Mouse (Mus musculus): ENCODE measurements around the gene Kcna7. TPM values are rescaled to one million over a fixed set of nuclear protein-coding genes. Genes with fewer than 3 reads are reported as not detected.

The Kcna7 gene
- polyA plus RNA-seq, 3 experiments from 2014 or later = not detected

DNA sequence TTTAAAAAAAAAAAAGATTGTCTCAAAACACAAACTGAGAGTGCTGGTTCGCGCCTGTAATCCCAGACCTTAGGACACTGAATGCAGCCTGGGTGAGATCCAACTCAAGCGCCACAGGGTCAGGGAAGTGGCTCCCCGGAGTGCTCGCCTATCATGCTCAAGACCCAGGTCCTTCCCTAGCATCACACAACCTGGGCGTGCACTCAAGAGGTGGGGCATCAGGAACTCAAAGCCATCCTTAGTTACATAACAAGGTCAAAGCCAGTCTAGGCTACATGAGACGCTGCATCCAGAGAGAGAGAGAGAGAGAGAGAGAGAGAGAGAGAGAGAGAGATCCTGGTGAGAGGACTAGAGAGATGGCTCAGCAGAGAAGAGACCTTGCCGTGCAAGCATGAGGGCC lies 21.1 kb downstream of the Kcna7 start:
- no peak for ATAC-seq

DNA sequence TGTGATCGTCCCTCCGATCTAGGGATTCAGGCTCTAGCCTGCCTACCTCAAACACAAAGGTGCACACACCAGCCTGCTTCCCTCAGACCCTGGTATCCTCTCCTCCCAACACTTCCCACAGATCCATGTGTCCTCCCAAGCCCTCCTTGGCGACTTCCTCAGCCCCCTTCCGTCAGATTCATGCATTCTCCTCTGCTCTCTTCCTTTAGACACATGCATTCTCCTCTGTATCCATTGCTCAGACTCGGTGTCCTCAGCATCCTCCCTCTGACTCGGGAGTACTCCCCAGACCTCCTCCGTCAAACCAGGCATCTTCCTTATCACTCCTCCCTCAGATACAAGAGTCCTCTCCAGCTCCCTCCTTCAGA lies 28.4 kb downstream of the Kcna7 start:
- ATAC-seq = no peak

DNA sequence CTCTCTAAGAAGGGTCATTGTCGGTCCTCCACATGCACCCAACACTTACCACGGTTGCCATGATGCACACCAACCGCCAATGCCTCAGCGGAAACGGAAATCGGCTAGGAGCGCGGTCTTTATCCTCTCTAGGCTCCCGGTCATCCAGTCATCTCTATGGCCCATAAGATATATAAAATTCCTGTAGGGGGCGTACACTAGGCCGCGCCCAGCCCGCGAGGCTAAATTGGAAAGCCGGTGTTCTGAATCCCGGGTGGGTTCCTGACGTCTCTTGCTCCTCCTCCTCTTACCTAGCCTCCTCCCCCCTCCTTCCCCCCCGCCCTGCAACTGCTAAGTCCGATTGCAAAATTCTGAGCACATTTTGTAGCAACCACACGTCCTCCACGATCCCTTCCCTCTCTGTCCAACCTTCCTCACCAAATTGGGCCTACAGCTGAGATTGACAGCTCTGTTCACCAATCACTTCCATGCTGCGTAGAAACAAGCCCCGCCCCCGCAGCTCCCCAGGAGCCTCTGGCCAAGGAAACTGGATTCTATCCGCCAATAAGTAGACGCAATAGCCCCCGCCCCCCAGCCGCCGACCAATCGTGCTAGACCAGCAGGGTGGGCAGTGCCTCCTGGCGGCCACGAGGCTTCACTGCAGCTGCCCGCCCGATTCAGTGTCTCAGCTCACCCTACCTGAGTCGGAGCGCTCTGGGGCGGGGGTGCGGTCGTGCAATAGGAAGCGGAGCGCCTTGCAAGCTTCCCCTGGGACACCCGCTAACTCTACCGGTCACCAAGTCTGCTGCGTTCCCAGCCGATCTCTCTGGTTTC lies 29.0 kb downstream of the Kcna7 start, which contains the start of gene Gys1:
Gene Gys1 (plus strand): TSS at position 642 of the 813 bp plus-strand sequence.
- ATAC-seq = peak; percentile 98

DNA sequence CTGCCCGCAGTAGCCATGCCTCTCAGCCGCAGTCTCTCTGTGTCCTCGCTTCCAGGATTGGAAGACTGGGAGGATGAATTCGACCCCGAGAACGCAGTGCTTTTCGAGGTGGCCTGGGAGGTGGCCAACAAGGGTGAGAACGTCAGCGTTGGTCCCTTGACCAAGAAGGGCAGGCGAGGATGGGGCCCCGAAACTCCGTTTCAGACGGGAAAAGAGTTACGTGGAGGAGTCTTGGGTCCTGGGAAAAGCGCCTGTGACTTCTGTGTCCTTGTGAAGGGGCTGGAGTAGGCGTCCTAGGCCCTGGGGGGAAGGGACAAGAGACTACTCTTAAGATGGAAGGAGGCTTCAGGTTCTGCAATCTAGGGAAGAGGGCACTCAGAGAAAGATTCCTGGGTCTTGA lies 29.6 kb downstream of the Kcna7 start:
- no peak for ATAC-seq

DNA sequence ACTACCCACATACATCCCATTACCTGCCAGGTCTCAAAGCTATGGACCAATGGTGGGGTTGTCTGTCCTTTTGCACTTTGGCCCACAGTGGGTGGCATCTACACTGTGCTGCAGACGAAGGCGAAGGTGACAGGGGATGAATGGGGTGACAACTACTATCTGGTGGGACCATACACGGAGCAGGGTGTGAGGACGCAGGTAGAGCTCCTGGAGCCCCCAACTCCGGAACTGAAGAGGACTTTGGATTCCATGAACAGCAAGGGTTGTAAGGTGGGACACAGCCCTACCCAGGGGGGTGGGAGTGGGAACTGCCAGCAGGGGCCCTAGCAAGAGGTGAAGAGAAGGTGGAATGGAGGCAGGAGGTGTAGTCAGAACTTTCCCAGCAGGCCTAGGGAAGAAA lies 31.0 kb downstream of the Kcna7 start:
- ATAC-seq = no peak

DNA sequence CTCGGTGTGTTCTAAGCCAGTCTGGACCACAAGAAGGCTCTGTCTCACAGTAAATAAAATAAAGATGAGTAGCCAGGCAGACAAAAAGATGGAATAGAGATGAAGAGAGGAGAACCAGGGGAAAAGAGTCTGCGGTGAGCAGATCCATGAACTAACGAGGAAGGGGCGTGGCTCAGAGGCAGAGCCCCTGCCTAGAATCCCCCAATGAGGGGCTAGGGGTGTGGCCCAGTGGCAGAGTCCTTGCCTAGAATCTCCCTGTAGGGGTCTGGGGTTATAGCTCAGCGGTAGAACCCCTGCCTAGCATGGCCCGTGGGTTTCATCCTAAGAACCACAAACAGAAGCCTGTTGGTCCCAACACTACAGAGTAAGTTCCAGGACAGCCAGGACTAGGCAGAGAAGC lies 31.6 kb downstream of the Kcna7 start:
- no peak for ATAC-seq

DNA sequence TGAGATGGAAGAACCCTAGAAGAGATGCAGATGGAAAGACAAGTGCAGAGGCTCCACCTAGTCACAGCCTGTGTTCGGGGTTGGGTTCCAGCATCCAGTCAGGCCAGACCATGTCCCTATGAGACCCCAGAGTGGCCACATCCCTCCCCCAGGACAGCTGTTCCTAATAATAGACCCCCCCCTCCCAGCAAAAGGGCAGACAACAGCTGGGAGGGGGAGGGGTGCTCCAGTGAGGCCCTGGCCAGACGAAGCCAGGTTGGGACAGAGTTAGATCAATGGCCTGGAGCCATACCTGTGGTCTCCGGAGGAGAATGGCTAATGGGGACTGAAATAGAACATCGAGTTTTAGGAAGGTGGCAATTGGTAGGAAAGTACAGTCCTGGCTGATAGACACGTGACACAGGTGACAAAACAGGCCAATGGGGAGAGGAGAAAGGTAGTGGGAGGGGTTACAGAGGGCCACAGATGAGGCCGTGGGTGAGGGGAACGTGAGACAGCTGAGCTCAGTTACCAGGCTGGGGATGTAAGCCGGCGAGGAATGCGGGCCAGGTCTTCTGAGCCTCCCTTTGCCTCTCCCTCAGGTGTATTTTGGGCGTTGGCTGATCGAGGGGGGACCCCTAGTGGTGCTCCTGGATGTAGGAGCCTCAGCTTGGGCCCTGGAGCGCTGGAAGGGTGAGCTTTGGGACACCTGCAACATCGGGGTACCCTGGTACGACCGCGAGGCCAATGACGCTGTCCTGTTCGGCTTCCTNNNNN lies 32.2 kb downstream of the Kcna7 start, which contains the start of gene Ruvbl2:
Gene Ruvbl2 (minus strand): TSS at position 576 of the 756 bp plus-strand sequence.
- ATAC-seq = no peak

DNA sequence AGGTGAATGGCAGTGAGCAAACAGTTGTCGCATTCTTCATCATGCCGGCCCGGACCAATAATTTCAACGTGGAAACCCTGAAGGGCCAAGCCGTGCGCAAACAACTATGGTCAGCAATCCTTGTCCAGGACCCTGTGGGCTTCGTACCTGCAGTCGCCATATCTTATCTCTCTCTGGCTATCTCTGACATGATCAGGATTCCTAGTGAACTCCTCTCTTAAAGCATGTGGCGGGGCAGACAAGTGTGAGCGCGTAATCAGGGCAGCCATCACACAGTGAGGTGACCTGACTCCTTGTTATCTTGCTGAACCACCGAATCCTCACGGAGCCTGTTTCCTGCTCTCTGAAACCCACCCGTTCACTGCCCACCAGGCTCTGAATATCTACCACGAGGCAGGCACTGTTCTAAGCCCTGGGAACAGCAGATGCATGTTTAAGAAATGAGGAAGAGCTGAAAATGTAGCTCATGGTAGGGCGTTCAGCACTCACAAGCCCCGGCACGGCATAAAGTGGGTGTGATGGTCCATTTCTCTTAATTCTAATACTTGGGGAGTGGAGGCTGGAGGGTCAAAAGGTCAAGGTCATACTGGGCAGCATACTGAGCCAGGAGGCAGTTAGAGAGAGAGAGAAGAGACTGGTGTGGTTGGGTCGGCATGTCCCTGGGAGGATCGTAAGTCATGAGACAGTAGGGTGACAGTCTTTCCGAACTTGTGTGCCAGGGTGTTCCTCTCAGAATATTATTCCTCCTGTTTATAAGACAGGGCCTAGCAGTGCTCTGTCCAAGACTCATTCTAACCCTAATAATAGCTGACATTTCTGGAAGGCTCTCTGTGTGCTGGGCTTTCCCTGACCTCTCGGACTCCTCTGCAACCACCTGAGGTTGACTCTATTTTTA lies 38.3 kb downstream of the Kcna7 start:
- ATAC-seq = no peak

DNA sequence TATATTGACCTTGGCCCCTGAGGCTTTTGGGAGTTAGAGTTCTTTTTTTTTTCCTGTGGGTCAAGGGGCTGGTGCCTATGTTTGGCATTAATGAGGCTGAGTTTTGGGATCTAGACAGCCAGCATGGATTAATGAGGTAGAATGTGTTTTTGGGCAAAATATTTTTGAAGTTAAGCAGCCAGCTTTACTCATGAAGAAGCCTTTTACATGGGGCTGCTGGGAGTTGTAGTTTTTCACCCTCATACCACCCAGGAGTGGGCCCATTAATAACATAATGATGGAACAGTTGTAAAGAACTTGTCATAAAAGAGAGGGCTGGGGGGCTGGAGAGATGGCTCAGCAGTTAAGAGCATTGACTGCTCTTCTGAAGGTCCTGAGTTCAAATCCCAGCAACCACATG lies 41.1 kb downstream of the Kcna7 start:
- ATAC-seq = no peak

DNA sequence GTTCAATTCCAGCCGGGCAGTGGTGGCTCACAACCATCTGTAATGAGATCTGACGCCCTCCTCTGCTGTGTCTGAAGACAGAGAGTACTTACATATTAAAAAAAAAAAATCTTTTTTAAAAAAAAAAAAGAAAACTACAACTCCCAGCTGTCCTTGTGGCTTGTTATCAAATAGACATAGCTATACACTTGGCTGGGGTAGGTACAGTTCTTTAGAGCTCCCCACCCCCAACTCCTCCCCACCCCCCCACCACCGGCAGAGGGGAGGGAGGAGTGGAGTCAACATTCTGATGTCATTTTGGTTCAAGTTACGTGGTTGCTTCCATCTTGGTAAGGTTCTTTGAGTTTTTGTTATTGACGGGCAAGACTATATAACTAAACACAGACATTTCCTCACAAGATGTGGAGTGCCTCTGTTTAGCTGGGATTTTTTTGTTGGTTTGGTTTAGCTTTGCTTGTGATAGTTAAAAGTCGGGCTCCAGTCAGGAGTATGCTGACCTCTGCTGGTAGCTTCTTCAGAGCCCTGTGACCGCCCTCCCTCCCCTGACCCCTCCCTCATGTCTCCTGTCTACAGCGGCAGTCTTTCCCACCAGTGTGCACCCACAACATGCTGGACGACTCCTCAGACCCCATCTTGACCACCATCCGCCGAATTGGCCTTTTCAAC lies 42.0 kb downstream of the Kcna7 start:
- ATAC-seq = no peak

DNA sequence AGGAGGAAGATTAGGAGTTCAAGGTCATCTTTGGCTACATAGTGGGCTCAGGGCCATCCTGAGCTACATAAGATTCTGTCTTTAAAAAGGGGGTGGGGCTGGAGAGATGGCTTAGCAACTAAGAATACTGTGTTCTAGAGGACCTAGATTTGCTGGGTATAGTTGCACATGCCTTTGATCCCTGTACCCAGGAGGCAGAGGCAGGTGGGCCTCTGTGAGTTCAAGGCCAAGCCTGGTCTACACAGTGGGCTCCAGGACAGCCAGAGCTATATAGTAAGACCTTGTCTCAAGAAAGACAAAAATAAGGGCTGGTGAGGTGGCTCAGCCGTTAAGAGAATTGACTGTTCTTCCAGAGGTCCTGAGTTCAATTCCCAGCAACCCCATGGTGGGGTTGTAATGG lies 44.5 kb downstream of the Kcna7 start:
- no peak for ATAC-seq

DNA sequence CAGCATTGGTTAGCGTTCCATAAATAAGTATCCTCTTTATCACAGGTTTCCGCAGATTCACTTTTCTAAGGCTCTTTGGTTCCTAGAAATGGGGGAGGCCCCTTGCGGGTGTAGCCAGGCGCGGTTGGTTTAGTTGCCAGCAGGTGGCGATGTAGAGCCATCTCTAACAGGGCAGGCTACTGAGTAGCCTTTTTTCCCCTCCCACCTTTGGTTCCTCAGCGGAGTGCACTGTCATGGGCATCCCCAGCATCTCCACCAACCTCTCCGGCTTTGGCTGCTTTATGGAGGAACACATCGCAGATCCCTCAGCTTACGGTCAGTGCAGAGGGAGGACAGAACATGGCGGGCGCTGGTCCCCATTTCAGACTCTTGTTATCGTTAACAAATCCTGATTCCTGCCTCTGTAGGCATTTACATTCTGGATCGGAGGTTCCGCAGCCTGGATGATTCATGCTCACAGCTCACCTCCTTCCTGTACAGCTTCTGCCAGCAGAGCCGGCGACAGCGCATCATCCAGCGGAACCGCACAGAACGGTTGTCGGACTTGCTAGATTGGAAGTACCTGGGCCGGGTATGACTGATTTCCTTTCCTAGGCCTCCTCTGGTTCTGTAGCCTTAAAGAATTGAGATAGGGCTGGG lies 46.0 kb downstream of the Kcna7 start:
- ATAC-seq = peak; percentile 89

DNA sequence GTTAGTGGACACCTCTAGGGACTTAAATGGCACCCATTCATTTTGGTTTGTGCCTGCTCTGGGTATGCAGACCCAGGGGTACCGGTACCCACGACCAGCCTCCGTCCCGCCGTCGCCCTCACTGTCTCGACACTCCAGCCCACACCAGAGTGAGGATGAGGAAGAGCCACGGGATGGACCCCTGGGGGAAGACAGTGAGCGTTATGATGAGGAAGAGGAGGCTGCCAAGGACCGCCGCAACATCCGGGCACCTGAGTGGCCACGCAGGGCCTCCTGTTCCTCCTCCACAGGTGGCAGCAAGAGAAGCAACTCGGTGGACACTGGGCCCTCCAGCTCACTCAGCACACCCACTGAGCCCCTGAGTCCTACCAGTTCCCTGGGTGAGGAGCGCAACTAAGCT lies 49.5 kb downstream of the Kcna7 start:
- ATAC-seq = no peak

DNA sequence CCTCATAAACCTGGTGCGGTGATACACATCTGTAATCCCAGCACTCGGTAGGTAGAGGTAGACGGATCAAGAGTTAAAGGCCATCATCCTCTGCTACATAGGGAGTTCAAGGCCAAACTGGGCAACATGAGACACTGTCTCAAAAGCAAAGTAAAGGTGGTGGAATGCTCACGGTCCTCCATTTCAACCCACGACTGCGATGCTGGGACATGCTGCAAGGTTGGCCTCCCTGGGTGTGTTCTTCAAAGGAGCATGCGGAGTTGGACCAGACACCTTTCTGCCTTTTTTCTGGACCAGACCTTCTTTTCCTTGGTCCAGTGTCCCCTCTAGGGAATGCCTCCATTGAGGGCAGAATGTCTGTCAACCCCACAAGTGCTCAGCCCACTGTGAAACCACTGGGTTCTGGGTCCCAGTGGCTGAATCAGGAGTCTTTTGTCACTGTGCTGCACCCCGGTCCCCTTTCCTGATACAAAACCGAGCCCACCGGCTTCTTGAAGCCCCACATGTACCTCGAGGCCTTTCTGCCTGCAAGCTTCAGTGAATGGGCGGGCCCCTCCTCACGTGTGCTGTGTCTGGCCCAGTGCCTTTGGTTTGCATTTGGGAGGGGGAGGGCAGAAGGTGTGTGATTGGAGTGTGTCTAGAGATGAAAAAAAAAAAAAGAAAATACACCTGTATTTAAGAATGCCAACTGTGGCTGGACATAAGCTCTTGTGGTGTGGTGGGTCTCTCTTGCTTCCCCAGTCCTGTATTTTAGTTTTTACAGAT lies 50.7 kb downstream of the Kcna7 start:
- ATAC-seq = no peak

DNA sequence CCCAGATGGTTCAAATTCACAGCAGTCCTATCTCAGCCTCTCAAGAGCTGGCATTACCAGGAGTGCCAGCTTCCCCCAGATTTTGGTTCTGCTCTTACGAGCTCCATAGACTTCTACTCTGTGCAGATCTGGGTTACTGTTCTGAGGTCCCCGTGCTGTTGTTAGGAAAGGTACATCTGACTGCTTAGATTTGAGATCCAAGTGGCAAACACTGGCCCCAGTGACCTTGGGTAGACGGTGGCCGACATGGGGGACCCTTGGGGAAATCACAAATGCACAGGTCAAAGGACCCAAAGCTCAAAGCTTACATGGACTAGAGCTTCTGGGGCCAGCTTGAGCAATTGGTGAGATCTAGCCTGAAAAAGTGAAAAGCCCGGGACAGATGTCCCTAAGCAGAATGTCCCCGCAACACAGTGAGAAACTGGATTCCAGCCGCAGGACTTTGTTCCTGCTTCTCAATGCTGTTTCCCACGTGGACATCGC lies 51.3 kb downstream of the Kcna7 start:
- ATAC-seq = no peak

DNA sequence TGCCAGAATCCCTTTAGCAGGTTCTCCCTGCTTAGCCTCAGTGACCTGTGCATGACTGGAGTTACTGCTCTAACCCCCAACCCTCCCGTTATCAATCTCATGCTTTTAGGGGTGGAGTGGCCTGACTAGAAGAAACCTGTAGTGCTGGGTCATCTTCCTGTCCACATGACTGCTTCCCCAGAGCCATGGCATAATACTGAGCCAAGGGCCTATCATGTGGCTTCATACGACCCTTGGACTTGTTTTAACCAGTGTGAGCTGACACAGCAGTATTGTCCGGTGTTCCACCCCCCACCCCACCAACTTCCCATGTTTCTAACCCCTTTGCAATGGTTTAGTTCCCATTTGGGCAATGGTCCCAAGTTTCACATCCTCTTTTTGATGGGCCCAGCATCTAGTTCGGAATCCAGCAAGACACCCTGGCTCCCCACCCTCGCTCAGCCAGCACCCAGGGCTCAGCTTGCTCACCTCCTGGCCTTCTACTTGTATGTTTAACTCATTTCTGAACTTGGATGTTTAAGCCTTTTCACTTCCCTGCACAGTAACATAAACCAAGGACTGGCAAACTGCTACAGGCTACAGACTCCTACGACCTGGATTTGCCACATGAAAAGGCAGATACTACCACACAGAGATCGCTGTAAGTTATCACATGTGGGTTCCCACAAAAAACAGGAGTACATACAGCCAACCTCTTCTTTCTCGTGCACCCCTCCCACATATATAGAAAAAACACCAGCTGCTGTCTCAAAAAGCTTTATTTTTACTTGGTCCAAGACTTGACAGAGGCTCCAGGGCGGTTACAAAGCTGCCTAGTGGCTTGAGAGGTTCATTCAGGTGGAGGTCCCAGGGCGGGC lies 52.0 kb downstream of the Kcna7 start:
- ATAC-seq = no peak

DNA sequence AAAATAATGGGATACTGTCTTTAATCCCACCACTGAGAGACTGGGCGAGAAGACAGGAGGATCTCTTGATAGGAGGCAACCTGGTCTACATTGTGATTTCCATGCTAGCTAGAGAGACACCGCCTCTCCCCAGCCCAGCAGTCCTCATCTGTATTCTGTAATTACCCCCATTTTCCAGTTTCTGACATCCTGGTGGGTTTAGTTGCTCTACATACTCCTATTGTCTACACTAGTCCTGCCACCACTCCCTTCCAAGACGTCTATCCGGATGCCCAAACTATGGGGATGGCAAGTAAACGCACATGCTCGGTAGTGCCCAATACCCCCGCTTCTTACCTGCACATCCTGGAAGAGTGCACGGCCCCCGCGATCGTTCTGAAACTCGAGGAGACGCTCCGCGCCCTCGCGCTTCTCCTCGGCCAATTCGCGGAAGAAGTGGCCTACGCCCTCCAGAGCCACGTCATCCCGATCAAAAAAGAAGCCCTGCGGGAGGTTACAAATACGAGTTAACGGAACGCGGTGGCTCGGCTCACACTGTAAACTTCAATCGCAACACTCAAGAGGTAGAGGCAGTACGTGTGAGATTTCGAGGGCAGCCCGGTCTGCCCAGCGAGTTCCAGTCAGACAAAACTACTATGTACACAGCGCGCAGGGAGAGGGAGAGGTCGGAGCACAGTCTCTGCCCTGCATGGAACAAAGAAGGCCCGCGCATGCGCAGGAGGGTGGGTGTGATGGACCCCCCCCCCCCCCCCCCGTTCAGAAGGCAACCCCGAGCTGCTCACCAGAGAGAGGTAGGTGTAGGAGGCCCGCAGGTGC lies 53.5 kb downstream of the Kcna7 start:
- peak; percentile 41 for ATAC-seq

All from inflammation-experienced regulatory T-cells, adult 6 months (primary cell).